Mouse (Mus musculus) left cerebral cortex, postnatal 10 days (tissue): ENCODE measurements around the gene 4930402F06Rik. TPM values are rescaled to one million over a fixed set of nuclear protein-coding genes. Genes with fewer than 3 reads are reported as not detected.
A peak's percentile ranks its signal among the peaks of the same experiment; 100 is the strongest.

Source experiments
- DNase-seq, 2 experiments: peaks; one replicate each; pipeline ENCODE4 v3.0.0; 2021 to 2022; ENCODE audit warnings: low spot score in 2 of 2, mixed read lengths in 1 of 2; ENCODE audit errors: extremely low spot score in 1 of 2
- intact Hi-C: fragments of 180-260 bp; cut with DNase I; formaldehyde crosslinking; loops from one replicate; pipeline ENCODE4 v1.15.1; 2025
- total RNA-seq, 2 experiments: library from RNA; stranded (reverse); gene quantifications; 2 replicates each; pipeline ENCODE4 v1.2.3; 2021

4930402F06Rik gene
- total RNA-seq, 2 experiments from 2014 or later: not detected

DNA sequence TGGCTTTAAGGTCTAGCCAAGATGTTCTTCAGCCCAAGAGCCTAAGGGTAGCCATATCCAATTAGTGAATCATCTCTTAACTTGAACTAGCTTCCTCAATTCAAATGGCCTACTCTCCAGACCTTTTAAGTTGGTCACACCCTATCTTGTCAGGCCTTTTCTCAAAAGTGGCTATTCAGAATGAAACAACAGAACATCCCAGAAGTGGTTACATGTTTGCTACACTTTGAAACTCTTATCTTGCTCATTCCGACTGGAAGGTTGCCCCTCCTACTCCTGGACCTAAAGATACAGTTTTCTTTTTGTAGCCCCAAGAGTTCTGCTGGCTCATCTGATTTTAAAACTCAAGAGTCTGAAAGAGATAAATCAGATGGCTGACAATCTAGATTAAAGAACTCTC is 23.7 kb upstream of the 4930402F06Rik start:
- intact Hi-C loops: no loop called here
- DNase-seq: no peak

DNA sequence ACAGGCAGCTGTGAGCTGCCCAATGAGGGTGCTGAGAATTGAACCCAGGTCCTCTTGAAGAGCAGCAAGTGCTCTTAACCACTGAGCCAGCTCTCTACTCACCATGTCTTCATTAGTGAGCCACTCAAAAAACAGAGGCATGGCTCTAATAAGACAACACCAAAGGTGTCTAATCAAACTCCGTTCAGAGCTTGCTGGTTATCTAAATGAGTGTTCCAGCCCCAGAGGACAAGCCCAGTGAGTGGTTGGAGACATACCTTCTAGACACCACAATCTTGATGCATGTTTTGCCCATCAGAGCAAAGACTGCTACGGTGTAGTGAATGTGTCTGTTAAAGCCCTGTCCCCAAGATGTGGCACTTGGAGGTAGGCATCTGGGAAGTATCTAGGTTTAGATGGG is 22.7 kb upstream of the 4930402F06Rik start:
- intact Hi-C loops: no loop called here

DNA sequence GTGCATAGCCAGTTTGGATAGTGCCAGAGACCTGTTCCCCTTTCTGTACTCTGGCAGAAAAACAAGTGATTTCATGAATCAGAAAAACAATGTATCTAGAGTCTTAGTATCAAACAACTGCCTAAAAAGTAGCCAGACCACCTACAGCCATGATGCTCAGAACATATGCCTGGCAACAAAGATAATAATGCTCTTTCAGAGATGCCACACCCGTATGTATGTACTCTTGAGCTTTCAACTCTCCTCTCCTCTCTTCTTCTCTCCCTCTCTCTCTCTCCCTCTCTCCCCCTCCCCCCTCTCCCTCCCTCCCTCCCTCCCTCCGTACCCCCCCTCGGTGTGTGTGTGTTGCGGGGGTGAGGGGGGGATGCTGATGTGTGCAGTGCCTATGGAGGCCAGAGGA is 22.3 kb upstream of the 4930402F06Rik start:
- DNase-seq: no peak
- intact Hi-C loops: no loop called here

More for the DNA sequence above, 22.7 kb upstream of the 4930402F06Rik start:
- no peak for DNase-seq

DNA sequence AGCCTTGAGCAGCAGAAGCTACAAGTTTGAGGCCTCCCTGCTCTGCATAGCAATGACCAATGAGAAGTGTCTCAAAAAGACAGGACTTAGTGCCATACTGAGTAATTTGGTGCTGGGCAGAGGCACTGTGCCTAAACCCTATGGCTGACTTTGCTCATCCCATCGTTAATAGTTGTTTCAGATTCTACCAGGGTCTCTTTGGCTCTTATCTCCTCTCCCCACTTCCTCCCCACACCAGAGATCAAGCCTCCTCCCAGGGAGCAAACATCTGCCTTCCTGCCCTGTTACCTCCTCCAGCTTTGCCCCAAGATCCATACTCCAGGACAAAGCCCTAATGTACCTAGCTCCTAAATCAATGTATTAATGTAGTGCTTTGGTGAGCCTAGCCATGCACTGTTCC is 20.3 kb upstream of the 4930402F06Rik start:
- intact Hi-C loops: no loop called here
- no peak for DNase-seq

DNA sequence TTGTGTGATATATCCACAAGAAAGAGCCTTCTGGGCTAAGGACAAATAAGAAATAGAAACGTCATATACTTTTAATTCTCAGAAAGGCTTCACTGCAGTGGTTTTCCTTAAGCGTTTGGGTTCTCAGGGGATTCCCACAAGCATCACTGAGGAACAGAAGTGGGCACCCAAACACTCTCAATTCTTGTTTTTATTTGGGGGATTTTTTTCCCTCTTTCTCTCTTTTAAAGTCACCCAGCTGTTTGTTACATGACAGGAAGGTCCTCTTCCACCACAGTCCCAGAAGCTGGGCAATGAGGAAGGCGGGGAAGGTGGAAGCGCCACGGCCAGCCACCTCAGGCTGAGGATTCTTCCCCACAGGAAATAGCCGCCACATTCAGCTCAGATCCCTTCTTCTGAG is 19.5 kb upstream of the 4930402F06Rik start:
- DNase-seq: no peak
- intact Hi-C loops: no loop called here

DNA sequence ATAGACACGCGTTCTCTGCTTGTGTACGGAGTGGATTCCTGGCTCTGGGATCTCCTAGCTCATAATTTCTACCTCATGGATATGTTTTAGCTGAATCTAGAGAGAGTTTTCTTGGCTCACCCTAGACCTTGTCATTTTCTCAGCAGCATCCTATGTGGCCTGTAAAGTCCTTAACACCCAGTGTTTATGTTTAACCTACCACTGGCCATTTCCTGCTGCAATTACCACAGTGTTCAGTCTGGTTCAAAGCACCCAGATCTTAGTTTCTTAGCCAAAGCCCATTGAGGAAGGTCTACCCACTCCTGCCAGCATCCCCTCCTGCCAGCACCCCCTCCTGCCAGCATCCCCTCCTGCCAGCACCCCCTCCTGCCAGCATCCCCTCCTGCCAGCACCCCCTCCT is 15.8 kb upstream of the 4930402F06Rik start:
- no peak for DNase-seq
- intact Hi-C loops: no loop called here

DNA sequence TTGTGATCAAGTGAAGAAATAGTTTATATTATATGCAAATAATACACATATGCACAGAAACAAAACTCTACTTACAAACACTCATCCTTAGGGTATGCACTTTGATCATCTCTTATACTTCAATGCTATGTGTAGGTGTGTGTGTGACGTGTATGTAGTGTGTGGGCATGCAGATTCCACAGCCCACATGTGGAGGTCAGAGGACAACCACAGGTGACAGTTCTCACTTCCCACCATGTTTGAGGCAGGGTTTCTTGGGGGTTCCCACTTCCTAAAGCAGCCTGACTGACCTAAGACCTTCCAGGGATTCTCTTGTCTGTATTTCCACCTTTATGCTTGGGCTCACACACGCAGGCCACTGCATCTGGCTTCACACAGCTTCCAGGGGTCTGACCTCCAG is 15.3 kb upstream of the 4930402F06Rik start:
- no peak for DNase-seq
- intact Hi-C loops: no loop called here

DNA sequence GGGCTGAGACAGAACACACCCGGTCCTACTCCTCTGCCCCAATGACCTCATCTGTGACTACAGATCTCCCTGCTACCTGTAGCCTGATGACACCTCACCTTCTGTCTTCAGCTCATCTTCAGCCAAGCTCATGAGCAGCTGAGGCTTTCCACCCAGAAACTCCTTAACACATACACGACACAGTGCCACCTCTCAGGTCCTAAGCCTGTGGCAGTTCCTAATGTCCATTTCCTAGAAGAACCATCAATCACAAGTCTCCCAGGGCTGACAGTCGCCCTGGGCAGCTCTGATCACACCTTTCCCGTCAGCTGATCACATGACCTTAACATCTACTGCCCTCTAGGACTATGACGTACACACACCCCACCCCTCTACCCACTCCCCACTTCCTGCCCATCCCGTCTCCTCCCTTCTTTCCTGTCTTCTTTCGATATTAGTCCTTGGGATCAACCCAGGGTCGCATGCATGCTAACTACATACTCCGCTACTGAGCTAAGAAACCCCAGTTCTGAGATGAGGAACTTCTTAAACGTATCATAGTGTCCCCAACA is 14.7 kb upstream of the 4930402F06Rik start:
- intact Hi-C loops: no loop called here
- no peak for DNase-seq

DNA sequence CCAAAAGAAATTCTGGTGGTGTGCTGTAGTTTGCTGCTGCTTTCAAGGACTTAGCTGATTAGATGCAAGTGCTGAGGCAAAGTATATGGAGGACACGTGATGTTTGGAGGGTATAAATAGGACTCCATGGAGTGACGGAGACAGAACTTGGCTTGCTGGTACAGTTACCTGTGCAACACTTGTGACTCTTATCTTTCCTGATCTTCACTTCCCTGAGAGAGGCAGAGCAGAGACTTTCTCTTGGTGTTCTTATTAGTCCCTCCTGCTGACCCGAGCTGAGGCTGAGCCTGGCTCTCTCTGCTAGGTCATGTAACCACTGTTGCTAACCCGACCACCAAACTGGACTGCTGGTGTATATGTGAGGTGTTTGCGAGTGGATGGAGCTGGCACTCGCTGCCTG is 12.5 kb upstream of the 4930402F06Rik start:
- intact Hi-C loops: no loop called here

DNA sequence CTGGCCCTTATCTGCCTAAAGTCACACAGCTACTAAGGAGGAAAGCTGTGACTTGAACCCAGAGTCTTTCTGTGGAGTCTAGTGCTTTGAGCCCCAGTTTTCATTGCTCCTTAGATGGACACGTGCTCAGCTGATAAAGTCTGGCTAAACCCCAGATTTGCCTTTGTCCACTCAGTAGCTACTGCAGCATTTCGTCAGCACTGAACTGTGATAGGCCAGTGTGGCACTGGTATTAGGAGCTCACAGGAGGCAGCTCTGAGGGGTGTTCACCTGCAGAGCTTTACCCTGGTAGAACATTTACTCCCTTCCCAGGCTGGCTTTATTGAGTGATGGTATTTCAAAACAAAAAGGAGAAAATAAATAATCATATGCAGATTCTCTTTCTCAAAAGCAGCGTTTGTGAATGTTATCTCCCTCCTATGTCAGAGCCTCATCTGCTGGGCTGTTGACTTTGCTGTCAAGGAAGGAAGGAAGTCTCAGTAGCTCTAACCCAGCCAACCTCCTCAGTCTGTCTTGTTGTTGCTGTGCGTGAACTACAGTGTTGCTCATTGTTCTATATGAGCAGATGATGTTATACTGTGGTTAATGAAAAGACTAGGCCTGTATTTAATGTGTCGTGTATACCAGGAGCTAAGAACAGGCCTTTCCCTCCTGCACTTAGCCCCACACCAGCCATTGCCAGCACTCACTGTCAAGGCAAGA is 11.6 kb upstream of the 4930402F06Rik start:
- DNase-seq: no peak
- intact Hi-C loops: no loop called here

More for the DNA sequence above, 12.5 kb upstream of the 4930402F06Rik start:
- DNase-seq: no peak

DNA sequence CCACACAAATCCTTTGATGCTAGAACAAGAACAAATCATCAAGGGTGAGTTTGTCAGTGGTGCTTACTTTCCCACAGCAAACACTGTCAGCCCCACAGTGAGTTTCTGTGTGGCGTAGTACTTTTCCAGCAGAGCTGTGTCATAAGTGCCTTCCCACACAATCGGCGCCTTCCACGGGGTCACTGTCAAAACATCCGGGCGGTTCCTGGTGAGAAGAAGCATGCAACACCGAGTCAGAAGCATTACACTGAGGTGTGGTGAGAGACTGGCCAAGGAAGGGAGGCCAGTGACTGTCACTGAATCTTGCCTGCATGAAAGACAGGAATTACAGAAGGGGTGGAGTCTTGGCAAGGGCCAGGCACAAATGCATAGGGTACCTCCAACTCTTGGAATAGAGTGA is 10.9 kb upstream of the 4930402F06Rik start:
- intact Hi-C loops: no loop called here
- no peak for DNase-seq

DNA sequence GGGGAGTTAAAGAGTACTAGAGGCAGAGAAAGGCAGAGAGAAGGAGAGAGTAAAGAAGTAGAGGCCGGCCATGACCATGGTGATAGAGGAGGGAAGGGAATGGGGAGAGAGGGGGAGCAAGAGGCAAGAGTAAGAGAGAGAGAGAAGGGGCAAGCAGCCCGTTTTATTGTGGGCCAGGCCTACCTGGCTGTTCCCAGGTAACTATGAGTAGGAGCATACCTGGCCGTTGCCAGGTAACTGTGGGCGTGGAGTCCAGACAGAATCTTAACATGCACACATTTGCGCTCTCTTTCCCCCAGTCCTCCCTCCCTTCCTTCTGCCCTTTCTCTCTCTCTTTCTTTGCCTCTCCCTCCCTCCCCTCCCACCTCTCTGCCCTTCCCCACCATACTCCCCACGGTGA is 10.3 kb upstream of the 4930402F06Rik start:
- intact Hi-C loops: no loop called here
- no peak for DNase-seq

DNA sequence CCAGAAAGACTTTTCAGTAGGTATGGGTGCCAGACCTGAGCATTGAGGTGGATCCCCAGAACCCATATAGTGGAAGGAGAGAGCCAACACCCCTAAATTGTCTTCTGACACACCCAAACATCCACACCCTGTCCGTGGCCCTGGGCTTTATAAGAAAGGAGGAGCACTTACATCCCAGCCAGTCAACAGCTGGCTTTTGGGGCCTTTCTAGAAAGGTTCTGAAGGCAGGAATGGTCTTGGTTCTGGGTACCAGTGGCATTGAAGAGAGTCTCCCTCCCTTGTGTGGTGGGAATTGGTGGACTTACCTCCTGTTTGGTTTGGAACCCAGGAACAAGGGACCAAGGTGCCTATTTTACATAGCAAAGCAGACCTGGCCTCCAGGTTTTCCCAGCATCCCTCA is 9.6 kb upstream of the 4930402F06Rik start:
- intact Hi-C loops: no loop called here
- no peak for DNase-seq

DNA sequence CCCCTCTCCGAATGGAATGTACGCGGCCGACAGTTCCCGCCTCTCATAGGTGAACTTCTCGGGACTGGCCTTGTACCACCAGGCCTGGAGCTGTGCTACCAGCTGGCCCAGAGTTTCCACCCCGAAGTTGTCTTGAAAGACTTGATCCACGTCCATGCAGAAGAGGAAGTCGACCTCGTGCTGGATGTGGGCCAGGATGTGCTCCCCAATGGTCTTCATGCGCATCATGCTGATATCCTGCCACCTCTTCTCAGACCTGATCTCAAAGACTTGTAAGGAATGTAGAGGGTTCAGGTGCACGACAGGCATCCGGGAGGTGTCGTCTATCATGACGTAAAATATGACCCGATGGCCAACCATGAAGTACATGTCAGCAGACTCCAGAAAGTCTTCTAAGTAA is 5.4 kb upstream of the 4930402F06Rik start:
- peak in 1 of 2 experiments; percentile 34 for DNase-seq
- intact Hi-C loops: no loop called here

DNA sequence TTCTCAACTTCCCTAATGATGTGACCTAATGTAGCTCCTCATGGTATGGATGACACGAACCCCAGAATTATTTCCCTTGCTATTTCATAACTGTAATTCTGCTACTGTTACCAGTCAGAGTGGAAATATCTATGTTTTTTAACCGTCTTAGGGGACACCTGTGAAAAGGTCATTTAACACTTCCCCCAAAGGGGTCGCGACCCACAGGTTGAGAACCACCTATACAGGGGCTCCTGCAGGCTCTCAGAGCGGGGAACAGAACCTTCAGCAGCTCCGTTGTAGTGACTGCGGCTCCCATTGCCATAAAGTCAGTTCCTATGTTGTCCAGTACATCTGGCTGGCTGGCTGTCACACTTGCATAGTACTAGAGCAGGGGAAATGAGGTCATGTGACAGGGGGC is 3.8 kb upstream of the 4930402F06Rik start:
- no peak for DNase-seq
- intact Hi-C loops: no loop called here

DNA sequence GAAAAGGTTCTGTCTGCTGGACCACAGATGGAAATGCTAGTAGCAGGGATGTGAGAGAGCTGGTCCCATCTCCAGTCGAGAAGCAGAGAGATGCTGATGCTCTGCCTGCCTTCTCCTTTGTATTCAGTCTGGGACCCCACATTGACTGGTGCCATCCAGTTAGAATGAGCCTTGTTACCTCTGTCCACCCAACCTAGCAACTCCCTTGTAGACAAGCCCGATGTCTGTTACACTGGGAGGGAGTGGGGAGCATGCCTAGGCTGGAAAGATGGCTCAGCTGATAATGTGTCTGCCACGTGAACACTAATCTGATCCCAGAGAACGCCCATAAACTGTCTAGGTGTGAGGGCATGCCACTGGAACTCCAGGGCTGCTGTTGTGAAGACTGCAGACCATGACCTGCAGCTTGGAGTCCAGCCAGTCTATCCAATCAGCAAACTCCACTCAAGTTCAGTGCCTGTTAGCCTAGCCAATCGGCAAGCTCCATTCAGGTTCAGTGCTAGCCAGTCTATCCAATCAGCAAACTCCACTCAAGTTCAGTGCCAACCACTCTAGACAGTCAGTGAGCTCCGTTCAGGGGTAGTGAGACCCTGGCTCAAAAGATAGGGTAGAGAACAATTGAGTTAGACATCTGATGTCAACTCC is 1.3 kb upstream of the 4930402F06Rik start:
- intact Hi-C loops: loop anchor here (10.0 kb wide), 1 partner anchor 184 kb away; no protein-coding TSS in a partner anchor
- no peak for DNase-seq

DNA sequence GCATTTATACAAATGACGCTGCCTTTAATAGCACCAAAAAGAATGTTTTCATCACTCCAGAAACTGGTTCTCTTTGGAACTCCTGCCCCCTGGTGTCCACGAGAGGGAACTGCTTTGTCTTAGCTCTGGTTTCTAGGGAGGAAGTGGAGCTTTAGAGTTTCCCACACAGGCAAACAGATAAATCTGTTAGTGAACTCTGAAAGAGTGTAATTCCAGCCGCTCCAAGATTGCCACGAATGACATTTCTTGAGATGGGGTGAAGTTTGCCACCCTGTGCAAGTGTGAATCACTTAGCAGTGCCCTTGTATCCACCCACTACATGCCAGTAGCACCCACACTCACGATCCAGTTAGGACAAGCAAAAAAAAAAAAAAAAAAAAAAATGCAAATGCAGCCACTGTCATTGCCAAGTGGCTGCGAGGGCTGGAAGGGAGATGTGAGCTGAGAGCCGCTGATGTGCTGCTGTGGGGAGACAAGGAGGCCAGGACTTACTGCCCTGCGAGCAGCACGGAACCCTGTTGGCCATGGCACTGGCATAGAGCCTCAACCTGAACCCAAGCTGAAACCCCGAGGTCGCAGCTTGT is 707 bp upstream of the 4930402F06Rik start:
- peak; percentile 64 to 75 for DNase-seq
- intact Hi-C loops: loop anchor here (2.0 to 10.0 kb wide), 2 partner anchors 99 to 183 kb away; no protein-coding TSS in a partner anchor

DNA sequence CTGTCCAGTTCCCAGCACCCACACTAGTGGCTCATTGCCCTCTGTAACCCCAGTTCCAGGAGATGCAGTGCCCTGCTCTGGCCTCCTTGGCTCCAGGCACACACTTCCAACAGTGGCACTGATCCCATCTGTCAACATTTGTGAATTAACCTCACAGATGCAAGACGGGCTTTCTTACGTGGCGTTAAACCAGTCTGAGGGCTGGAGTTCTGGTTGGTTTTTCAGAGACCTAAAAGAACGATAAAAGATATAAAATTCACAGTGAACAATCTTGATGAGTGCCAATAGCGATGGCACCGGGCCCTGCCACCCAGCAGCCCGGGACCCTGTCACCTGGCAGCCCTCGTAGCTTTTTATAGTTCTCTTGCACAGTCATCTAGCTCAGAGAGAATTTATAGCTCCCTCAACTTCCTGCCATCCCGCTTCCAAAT is 11.5 kb downstream of the 4930402F06Rik start:
- intact Hi-C loops: no loop called here

DNA sequence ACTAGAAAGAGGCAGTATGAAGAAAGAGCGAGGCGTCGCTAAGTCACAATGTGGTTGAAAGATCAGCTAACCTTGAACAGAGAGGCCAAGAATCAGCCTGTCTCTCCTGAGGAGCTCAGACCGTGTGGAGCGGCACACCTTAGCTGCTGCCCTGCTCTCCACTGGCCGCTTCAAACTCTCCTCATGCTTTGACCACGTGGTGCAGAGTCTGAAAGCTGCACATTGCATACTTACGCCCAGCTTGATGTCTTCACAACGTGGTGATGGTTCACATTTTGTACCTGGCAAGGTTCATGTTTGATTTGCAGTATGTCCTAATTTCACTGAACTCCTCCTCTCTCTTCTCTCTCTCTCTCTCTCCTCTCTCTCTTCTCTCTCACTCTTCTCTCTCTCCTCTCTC is 17.7 kb downstream of the 4930402F06Rik start:
- DNase-seq: no peak
- intact Hi-C loops: no loop called here

More for the DNA sequence above, 11.5 kb downstream of the 4930402F06Rik start:
- no peak for DNase-seq

DNA sequence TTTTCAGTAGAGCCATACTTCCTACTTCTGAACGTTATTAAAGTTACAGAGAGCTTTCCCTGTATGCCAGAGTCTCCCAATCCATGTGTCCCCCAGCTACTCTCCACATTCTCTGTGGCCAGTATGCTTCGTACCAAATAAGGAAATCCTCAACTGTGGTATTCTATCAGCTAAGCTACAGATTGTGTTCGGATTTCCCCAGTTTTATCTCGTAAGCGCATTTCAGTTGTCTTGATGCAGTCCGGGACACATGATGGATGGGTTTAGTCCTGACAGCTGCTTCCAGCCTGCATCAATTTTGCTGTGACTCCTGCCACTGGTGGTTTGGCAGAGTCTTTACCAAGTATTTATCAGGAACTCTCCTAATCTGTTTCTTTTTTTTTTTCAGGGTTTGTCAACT is 19.4 kb downstream of the 4930402F06Rik start:
- DNase-seq: no peak
- intact Hi-C loops: no loop called here
